Mouse (Mus musculus): ENCODE measurements around the gene Cybb. TPM values are rescaled to one million over a fixed set of nuclear protein-coding genes. Genes with fewer than 3 reads are reported as not detected.

Gene Cybb
- polyA plus RNA-seq, 1 experiment from 2014 or later, result 1.8 TPM

- Histone ChIP-seq H3K4me3 (ENCODE audit: low read depth, low read length) (no peak overlapping the region), H3K27me3 (ENCODE audit: control insufficient read depth, insufficient read depth, low read length) (no peaks in the 10 kb centered on the region), H3K27ac (replicated peaks) (no peak overlapping the region), H3K4me1 (replicated peaks; ENCODE audit: control insufficient read depth, insufficient read depth) (no peaks in the 10 kb centered on the region), H3K9me3 (ENCODE audit: control insufficient read depth, low read length) (no peaks in the 10 kb centered on the region), H3K36me3 (ENCODE audit: control insufficient read depth, insufficient read depth, low read length) (no peaks in the 10 kb centered on the region), H3K9ac (ENCODE audit: low read length) (no peak overlapping the region), H3K4me2 (replicated peaks; ENCODE audit: low read depth) (no peak overlapping the region)
- TF ChIP-seq CTCF (IDR thresholded peaks at IDR 0.05; ENCODE audit: low read depth) (no peak), EP300 (optimal IDR thresholded peaks at IDR 0.05) (no peak)
- 65% methylated on average over 3 of the region's 3 CpGs for WGBS
- DNase-seq (ENCODE audit: low spot score) (no peak), ATAC-seq (ENCODE audit: low FRiP score, low TSS enrichment) (no peak)
These were observed 16.7 kb downstream of the Cybb start for GRCm38 (mm10) chrX:9470811-9471388.

- ATAC-seq (ENCODE audit: low FRiP score, low TSS enrichment) (no peak), DNase-seq (ENCODE audit: low spot score) (no peak)
- Histone ChIP-seq H3K9ac (ENCODE audit: low read length) (no peak overlapping the region), H3K4me2 (replicated peaks; ENCODE audit: low read depth) (no peak overlapping the region), H3K4me1 (replicated peaks; ENCODE audit: control insufficient read depth, insufficient read depth) (no peaks in the 10 kb centered on the region), H3K27ac (replicated peaks) (no peak overlapping the region), H3K27me3 (ENCODE audit: control insufficient read depth, insufficient read depth, low read length) (no peaks in the 10 kb centered on the region), H3K4me3 (ENCODE audit: low read depth, low read length) (no peak overlapping the region), H3K36me3 (ENCODE audit: control insufficient read depth, insufficient read depth, low read length) (no peaks in the 10 kb centered on the region), H3K9me3 (ENCODE audit: control insufficient read depth, low read length) (no peaks in the 10 kb centered on the region)
- TF ChIP-seq EP300 (optimal IDR thresholded peaks at IDR 0.05) (no peak), CTCF (IDR thresholded peaks at IDR 0.05; ENCODE audit: low read depth) (no peak)
These were observed 18.5 kb downstream of the Cybb start for GRCm38 (mm10) chrX:9469100-9469499.

GRCm38 (mm10) chrX:9467020-9467419 is 20.6 kb downstream of the Cybb start:
- TF ChIP-seq EP300 (optimal IDR thresholded peaks at IDR 0.05) (no peak), CTCF (IDR thresholded peaks at IDR 0.05; ENCODE audit: low read depth) (no peak)
- no peak overlapping the region for H3K4me2 ChIP-seq (replicated peaks; ENCODE audit: low read depth)

GRCm38 (mm10) chrX:9465890-9466289 is 21.7 kb downstream of the Cybb start:
- WGBS, result 51% methylated on average over 2 of the region's 2 CpGs
- TF ChIP-seq EP300 (optimal IDR thresholded peaks at IDR 0.05), result no peak
- no peak for TF ChIP-seq CTCF (IDR thresholded peaks at IDR 0.05; ENCODE audit: low read depth)
- Histone ChIP-seq H3K4me3 (ENCODE audit: low read depth, low read length) (no peak overlapping the region), H3K4me1 (replicated peaks; ENCODE audit: control insufficient read depth, insufficient read depth) (no peaks in the 10 kb centered on the region), H3K27me3 (ENCODE audit: control insufficient read depth, insufficient read depth, low read length) (no peaks in the 10 kb centered on the region), H3K27ac (replicated peaks) (no peak overlapping the region), H3K9ac (ENCODE audit: low read length) (no peak overlapping the region), H3K9me3 (ENCODE audit: control insufficient read depth, low read length) (no peaks in the 10 kb centered on the region), H3K36me3 (ENCODE audit: control insufficient read depth, insufficient read depth, low read length) (no peaks in the 10 kb centered on the region), H3K4me2 (replicated peaks; ENCODE audit: low read depth) (no peak overlapping the region)
- DNase-seq (ENCODE audit: low spot score) (no peak), ATAC-seq (ENCODE audit: low FRiP score, low TSS enrichment) (no peak)

More at GRCm38 (mm10) chrX:9467020-9467419, 20.6 kb downstream of the Cybb start:
- no peaks in the 10 kb centered on the region for H3K9me3 ChIP-seq (ENCODE audit: control insufficient read depth, low read length)
- no peak overlapping the region for H3K27ac ChIP-seq (replicated peaks)
- H3K4me1 ChIP-seq (replicated peaks; ENCODE audit: control insufficient read depth, insufficient read depth), result no peaks in the 10 kb centered on the region
- no peaks in the 10 kb centered on the region for H3K36me3 ChIP-seq (ENCODE audit: control insufficient read depth, insufficient read depth, low read length)
- no peak for DNase-seq (ENCODE audit: low spot score)
- no peak overlapping the region for H3K9ac ChIP-seq (ENCODE audit: low read length)
- H3K4me3 ChIP-seq (ENCODE audit: low read depth, low read length), result no peak overlapping the region
- H3K27me3 ChIP-seq (ENCODE audit: control insufficient read depth, insufficient read depth, low read length), result no peaks in the 10 kb centered on the region
- 85% methylated on average over 4 of the region's 4 CpGs for WGBS
- ATAC-seq (ENCODE audit: low FRiP score, low TSS enrichment), result no peak

GRCm38 (mm10) chrX:9462671-9463070 is 24.9 kb downstream of the Cybb start:
- Histone ChIP-seq H3K9me3 (ENCODE audit: control insufficient read depth, low read length) (no peaks in the 10 kb centered on the region), H3K27ac (replicated peaks) (no peak overlapping the region), H3K9ac (ENCODE audit: low read length) (no peak overlapping the region), H3K27me3 (ENCODE audit: control insufficient read depth, insufficient read depth, low read length) (no peaks in the 10 kb centered on the region), H3K4me1 (replicated peaks; ENCODE audit: control insufficient read depth, insufficient read depth) (no peaks in the 10 kb centered on the region), H3K4me3 (ENCODE audit: low read depth, low read length) (no peak overlapping the region), H3K36me3 (ENCODE audit: control insufficient read depth, insufficient read depth, low read length) (no peaks in the 10 kb centered on the region), H3K4me2 (replicated peaks; ENCODE audit: low read depth) (no peak overlapping the region)
- DNase-seq (ENCODE audit: low spot score), result no peak
- ATAC-seq (ENCODE audit: low FRiP score, low TSS enrichment), result no peak
- TF ChIP-seq CTCF (IDR thresholded peaks at IDR 0.05; ENCODE audit: low read depth) (no peak), EP300 (optimal IDR thresholded peaks at IDR 0.05) (no peak)
- 86% methylated on average over 3 of the region's 3 CpGs for WGBS

GRCm38 (mm10) chrX:9461399-9461798 is 26.2 kb downstream of the Cybb start:
- ATAC-seq (ENCODE audit: low FRiP score, low TSS enrichment) (no peak), DNase-seq (ENCODE audit: low spot score) (no peak)
- no peak overlapping the region for H3K27ac ChIP-seq (replicated peaks)
- H3K9ac ChIP-seq (ENCODE audit: low read length), result no peak overlapping the region
- H3K4me3 ChIP-seq (ENCODE audit: low read depth, low read length), result no peak overlapping the region
- H3K4me1 ChIP-seq (replicated peaks; ENCODE audit: control insufficient read depth, insufficient read depth), result no peaks in the 10 kb centered on the region
- TF ChIP-seq EP300 (optimal IDR thresholded peaks at IDR 0.05) (no peak), CTCF (IDR thresholded peaks at IDR 0.05; ENCODE audit: low read depth) (no peak)
- H3K27me3 ChIP-seq (ENCODE audit: control insufficient read depth, insufficient read depth, low read length), result no peaks in the 10 kb centered on the region
- no peaks in the 10 kb centered on the region for H3K9me3 ChIP-seq (ENCODE audit: control insufficient read depth, low read length)
- H3K36me3 ChIP-seq (ENCODE audit: control insufficient read depth, insufficient read depth, low read length), result no peaks in the 10 kb centered on the region
- no peak overlapping the region for H3K4me2 ChIP-seq (replicated peaks; ENCODE audit: low read depth)

Measured in stomach, postnatal 0 days (tissue).